Mouse (Mus musculus) C2C12 (cell line): Measurements from ENCODE around the gene Ptpre. TPM values are rescaled to one million over a fixed set of nuclear protein-coding genes. Genes with fewer than 3 reads are reported as not detected.

Source experiments
- H3K27me3 ChIP-seq: one replicate; pipeline ENCODE4 v1.6.1; 2011; ENCODE audit not compliant: control insufficient read depth, insufficient read depth, insufficient read length
- H3K36me3 ChIP-seq: one replicate; pipeline ENCODE4 v1.6.1; 2011; ENCODE audit not compliant: control insufficient read depth, insufficient read depth
- H3K4me3 ChIP-seq: one replicate; pipeline ENCODE4 v1.5.1; 2011; ENCODE audit warnings: mild to moderate bottlenecking, control low read depth; ENCODE audit not compliant: poor library complexity, insufficient read depth, severe bottlenecking
- H3K79me2 ChIP-seq: one replicate; pipeline ENCODE4 v1.6.1; 2011; ENCODE audit not compliant: control insufficient read depth, insufficient read depth
- H3K79me3 ChIP-seq: one replicate; pipeline ENCODE4 v1.6.1; 2011; ENCODE audit warnings: low read depth, control low read depth
- H3ac ChIP-seq: one replicate; pipeline ENCODE3; 2011; ENCODE audit warnings: low read depth; ENCODE audit not compliant: control insufficient read depth, insufficient read length
- CEBPB ChIP-seq: IDR thresholded peaks from one replicate; pipeline ENCODE4 v1.6.1; 2011; ENCODE audit warnings: low read depth, mild to moderate bottlenecking, control low read depth, moderate library complexity
- CTCF ChIP-seq: IDR thresholded peaks from one replicate; pipeline ENCODE4 v1.5.1; 2011; ENCODE audit not compliant: control insufficient read depth, insufficient read depth, insufficient read length
- FOSL1 ChIP-seq: IDR thresholded peaks from one replicate; pipeline ENCODE4 v1.8.0; 2011; ENCODE audit warnings: mild to moderate bottlenecking, low read length; ENCODE audit not compliant: poor library complexity, insufficient read depth, severe bottlenecking
- MAX ChIP-seq: IDR thresholded peaks from one replicate; pipeline ENCODE4 v1.6.1; 2011; ENCODE audit warnings: mild to moderate bottlenecking, control low read depth
- MYOD1 ChIP-seq: IDR thresholded peaks from one replicate; pipeline ENCODE4 v1.6.1; 2011; ENCODE audit warnings: low read depth; ENCODE audit not compliant: control insufficient read depth, insufficient read length
- MYOG ChIP-seq: IDR thresholded peaks from one replicate; pipeline ENCODE4 v1.6.1; 2011; ENCODE audit not compliant: control insufficient read depth, insufficient read length; ENCODE audit errors: extremely low read depth
- USF1 ChIP-seq: IDR thresholded peaks from one replicate; pipeline ENCODE4 v1.6.1; 2011; ENCODE audit warnings: low read depth, mild to moderate bottlenecking, control low read depth, moderate library complexity
- polyA plus RNA-seq: library from polyadenylated mRNA; unstranded; fragments of >200 nt; fragmentation: generic; extraction: Trizol; gene quantifications from one replicate; pipeline ENCODE4 v1.2.1, GENCODE M21; 2012; ENCODE audit warnings: missing spikeins

Gene Ptpre
- polyA plus RNA-seq, 1 experiment: 1.5 TPM

DNA sequence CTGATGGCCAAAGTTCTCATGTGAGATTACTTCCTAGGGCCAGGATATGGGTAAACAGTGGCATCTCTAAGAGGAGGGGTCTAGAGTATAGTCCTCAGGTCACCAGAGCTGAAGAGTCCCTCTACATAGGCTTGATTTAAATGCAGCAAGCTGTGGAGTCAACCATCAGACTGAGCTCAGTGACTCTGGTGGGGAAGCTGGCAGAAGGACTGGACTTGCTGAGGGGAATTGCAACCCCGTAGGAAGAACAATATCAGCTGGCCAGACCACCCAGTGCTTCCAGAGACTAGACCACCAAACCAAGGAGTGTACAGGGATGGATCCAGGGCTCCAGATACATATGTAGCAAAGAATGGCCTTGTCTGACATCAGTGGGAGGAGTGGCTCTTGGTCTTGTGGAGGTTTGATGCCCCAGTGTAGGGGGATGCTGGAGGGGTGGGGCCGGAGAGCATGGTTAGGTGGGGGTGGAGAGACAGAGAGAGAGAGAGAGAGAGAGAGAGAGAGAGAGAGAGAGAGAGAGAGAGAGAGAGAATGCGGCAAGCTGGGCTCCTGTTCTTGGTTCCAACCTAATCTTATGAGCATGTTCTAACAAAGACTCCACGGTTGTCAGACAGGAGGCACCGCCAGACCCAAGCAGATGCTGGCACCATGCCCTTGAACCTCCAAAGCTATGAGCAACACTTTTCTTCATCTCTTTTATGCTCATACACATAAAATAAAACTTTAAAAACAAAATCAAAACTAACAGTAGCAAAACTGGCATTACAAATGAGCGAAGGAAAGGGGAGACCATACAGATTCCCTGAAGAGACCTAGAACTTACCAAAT lies 184.9 kb downstream of the Ptpre start:
- no peaks in the 10 kb centered on the region for H3K36me3 ChIP-seq
- TF ChIP-seq FOSL1: no peak
- no peak for TF ChIP-seq MAX
- no peak for TF ChIP-seq USF1
- no peak for TF ChIP-seq CTCF
- no peak for TF ChIP-seq MYOD1
- no peak for TF ChIP-seq MYOG
- TF ChIP-seq CEBPB: no peak
- no peaks in the 10 kb centered on the region for H3K79me3 ChIP-seq

DNA sequence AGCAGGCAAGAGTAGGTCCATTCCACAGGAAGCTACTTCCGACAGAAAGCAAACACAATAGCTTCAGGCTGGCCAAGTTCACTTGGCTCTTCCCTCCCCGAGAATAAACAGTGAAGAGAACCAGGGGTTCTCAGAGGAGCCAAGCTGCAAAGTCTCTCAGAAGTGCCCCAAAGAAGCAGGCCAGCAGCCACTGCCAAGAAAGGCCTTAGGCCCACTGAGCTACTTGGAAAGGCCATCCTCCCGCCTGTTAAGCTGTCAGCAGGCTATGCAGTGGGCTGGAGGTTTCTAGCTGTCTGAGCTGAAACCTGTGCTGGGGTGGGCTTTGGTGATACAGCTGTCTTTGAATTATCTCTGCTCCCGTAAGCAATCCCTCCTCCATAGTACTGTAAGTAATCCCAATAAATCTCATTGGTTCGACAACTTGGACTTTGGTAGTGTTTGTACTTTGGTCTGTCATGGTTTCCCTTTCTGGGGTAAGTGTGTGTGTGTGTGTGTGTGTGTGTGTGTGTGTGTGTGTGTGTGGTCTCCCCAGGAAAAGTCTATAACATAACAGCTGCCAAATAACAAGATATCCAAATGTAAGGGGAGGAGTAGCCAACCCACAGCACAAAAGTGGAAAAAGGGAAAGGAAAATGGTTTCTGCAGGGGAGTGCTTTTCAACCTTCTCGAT lies 186.5 kb downstream of the Ptpre start:
- H3K4me3 ChIP-seq: no peak overlapping the region
- H3ac ChIP-seq: no peak overlapping the region
- TF ChIP-seq CTCF (no peak), MAX (no peak), USF1 (no peak), FOSL1 (no peak), CEBPB (no peak)
- no peaks in the 10 kb centered on the region for H3K27me3 ChIP-seq
- no peaks in the 10 kb centered on the region for H3K79me2 ChIP-seq
- no peaks in the 10 kb centered on the region for H3K36me3 ChIP-seq
- no peaks in the 10 kb centered on the region for H3K79me3 ChIP-seq

More for the DNA sequence above, 184.9 kb downstream of the Ptpre start:
- Histone ChIP-seq H3K79me2 (no peaks in the 10 kb centered on the region), H3ac (no peak overlapping the region), H3K4me3 (no peak overlapping the region), H3K27me3 (no peaks in the 10 kb centered on the region)

DNA sequence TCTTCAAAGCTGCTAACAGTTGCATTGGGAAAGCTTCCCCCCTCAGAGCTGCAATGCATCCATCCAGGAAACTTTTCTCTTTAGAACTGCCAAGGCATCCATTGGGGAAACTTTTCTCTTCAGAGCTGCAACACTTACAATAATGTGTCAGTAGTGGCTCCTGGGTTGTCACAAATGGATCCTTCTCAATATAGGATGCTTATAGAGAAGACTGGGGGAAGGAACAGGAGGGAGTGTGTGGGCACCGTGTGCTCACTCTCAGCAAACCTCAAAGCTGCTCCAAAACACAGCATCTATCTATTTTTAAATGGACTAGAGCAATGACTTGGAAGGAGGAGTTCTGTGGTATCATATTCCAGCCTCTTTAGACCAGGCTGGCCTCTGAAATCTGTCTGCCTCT lies 189.4 kb downstream of the Ptpre start:
- Histone ChIP-seq H3K79me3 (no peaks in the 10 kb centered on the region), H3K27me3 (no peaks in the 10 kb centered on the region), H3K36me3 (no peaks in the 10 kb centered on the region), H3K79me2 (no peaks in the 10 kb centered on the region), H3K4me3 (no peak overlapping the region), H3ac (no peak overlapping the region)
- TF ChIP-seq MYOG: no peak
- TF ChIP-seq CTCF: no peak
- TF ChIP-seq CEBPB: no peak
- no peak for TF ChIP-seq MYOD1
- TF ChIP-seq USF1: no peak
- TF ChIP-seq MAX: no peak
- no peak for TF ChIP-seq FOSL1

DNA sequence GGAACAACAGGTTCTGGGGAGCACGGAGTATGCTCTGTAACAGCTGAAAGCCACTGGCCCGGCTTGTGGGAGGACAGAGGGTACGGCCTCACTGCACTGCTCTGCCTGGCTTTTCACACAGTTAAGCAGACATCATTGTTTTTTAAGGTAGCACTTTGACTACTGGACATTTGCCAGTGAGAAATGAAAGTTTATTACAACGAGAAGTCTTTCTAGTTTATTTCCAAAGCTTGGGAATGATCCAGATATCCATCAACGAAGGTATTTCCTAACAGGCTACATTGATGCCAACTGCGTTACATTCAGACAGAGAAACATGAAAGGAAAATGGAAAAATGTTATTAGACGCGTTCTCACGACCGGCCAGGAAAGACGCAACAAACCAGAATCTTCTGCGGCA lies 190.8 kb downstream of the Ptpre start:
- H3K79me3 ChIP-seq: no peaks in the 10 kb centered on the region
- no peak overlapping the region for H3ac ChIP-seq
- H3K27me3 ChIP-seq: no peaks in the 10 kb centered on the region
- H3K36me3 ChIP-seq: no peaks in the 10 kb centered on the region
- H3K4me3 ChIP-seq: no peak overlapping the region
- H3K79me2 ChIP-seq: no peaks in the 10 kb centered on the region
- TF ChIP-seq MYOG: no peak
- no peak for TF ChIP-seq USF1
- TF ChIP-seq CTCF: no peak
- TF ChIP-seq MAX: no peak
- TF ChIP-seq CEBPB: no peak
- no peak for TF ChIP-seq MYOD1
- TF ChIP-seq FOSL1: no peak

DNA sequence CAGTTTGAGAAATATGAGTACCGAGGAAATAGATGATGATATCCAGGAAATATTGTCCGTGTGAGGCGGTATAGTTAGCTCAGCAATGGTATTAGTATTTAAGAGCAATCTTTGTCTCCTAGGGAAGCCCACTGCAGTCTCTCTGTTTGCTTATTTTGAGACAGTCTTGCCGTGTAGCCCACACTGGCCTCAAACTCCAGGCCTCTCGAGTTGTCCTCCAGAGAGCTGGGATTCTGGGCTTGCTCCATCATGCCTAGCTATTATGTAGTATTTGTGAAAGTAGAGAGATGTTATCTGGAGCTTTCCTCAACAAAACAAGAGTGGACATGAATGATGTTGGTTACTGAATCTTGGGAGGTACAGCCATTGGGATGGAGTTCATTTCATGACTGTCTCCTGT lies 197.1 kb downstream of the Ptpre start:
- H3K79me3 ChIP-seq: no peaks in the 10 kb centered on the region
- no peaks in the 10 kb centered on the region for H3K36me3 ChIP-seq
- H3ac ChIP-seq: no peak overlapping the region
- no peak overlapping the region for H3K4me3 ChIP-seq
- no peaks in the 10 kb centered on the region for H3K79me2 ChIP-seq
- TF ChIP-seq MYOD1 (no peak), USF1 (no peak), CEBPB (no peak), FOSL1 (no peak), CTCF (no peak), MYOG (no peak), MAX (no peak)
- no peaks in the 10 kb centered on the region for H3K27me3 ChIP-seq
